Mouse (Mus musculus) limb, embryonic 10.5 days (tissue): ENCODE data around the gene Traf3. TPM values are rescaled to one million over a fixed set of nuclear protein-coding genes. Genes with fewer than 3 reads are reported as not detected.

Experiments used
- DNase-seq: peaks from one replicate; pipeline ENCODE4 v3.0.0-alpha.2; 2017; ENCODE audit warnings: low spot score
- H3K27ac ChIP-seq: fragments of 300-500 bp; sonication (generic); 2 replicates; pipeline ENCODE4 v1.5.1; 2016; ENCODE audit warnings: mild to moderate bottlenecking
- H3K27me3 ChIP-seq: fragments of 300-500 bp; sonication (generic); 2 replicates; pipeline ENCODE4 v1.6.1; 2016; ENCODE audit warnings: low read depth, mild to moderate bottlenecking; ENCODE audit not compliant: poor library complexity, severe bottlenecking
- H3K36me3 ChIP-seq: fragments of 300-500 bp; sonication (generic); 2 replicates; pipeline ENCODE4 v1.6.1; 2016; ENCODE audit warnings: mild to moderate bottlenecking, moderate library complexity
- H3K4me1 ChIP-seq: fragments of 300-500 bp; sonication (generic); 2 replicates; pipeline ENCODE4 v1.6.1; 2016
- H3K4me3 ChIP-seq: fragments of 300-500 bp; sonication (generic); 2 replicates; pipeline ENCODE4 v1.5.1; 2016; ENCODE audit warnings: mild to moderate bottlenecking, moderate library complexity
- H3K9me3 ChIP-seq: fragments of 300-500 bp; sonication (generic); replicated peaks from 2 replicates; pipeline ENCODE4 v1.6.1; 2016; ENCODE audit warnings: mild to moderate bottlenecking
- WGBS: fragments of 180-500 bp; shearing (Covaris S2); methylation state at CpG from one replicate; pipeline ENCODE4 v1.1.7; 2016; 5-methylcytosine and 5-hydroxymethylcytosine counted together
- polyA plus RNA-seq: library from polyadenylated mRNA; unstranded; fragments of >200 nt; fragmentation: Nextera tagmentation; extraction: Ambion mirVana; gene quantifications from 2 replicates; pipeline ENCODE4 v1.2.1, GENCODE M21; 2016

Gene Traf3
- polyA plus RNA-seq, 1 experiment from 2014 or later: 10.9 TPM

DNA sequence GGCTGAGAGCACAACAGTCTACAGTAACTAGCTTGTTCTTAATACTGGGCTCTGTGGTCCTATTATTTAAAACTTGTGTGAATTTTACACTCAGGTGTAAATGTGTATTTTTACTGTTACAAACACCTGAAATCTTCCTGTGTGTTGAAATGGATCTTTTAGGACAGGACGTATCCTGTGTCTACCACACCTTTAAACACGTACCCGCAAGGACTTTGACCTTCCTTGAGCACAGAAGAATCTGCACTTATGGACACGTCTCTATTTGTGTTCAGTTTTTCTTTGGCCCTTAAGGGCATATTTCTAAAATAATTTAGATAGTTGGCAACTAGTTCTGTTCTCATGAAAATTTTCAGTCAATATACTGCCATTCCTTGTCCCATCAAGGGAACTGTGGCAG is 22.1 kb downstream of the Traf3 start:
- no peaks in the 10 kb centered on the region for H3K27me3 ChIP-seq
- WGBS: 95% methylated on average over 4 of the region's 4 CpGs

DNA sequence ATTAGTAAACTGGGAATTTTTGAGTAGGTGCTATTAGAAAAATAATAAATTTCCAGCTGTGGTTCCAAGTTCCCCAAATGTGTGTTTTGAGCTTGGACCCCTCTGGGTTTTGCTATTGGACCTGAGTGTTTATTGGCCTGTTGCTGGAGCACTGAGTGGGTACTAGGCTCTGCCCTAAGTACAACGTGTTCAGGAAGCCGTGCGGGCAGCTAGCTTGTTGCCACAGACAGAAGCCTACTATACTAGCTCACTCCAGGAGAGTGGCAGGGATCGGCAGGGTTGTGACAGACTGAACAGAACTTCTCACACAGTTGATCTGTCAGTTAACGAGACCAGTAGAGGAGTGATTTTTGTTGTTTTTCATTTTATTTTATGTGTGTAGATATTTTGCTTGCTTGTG is 24.2 kb downstream of the Traf3 start:
- no peak for DNase-seq
- peaks cover 13% of the 10 kb centered on the region for H3K36me3 ChIP-seq
- H3K4me3 ChIP-seq: no peak overlapping the region
- WGBS: 86% methylated on average over 5 of the region's 5 CpGs
- H3K4me1 ChIP-seq: peaks cover 9% of the 10 kb centered on the region
- no peak overlapping the region for H3K27ac ChIP-seq
- no peaks in the 10 kb centered on the region for H3K27me3 ChIP-seq
- no peaks in the 10 kb centered on the region for H3K9me3 ChIP-seq

More for the DNA sequence above, 22.1 kb downstream of the Traf3 start:
- Histone ChIP-seq H3K4me3 (no peak overlapping the region), H3K27ac (no peak overlapping the region), H3K4me1 (peaks cover 5% of the 10 kb centered on the region), H3K36me3 (peaks cover 13% of the 10 kb centered on the region), H3K9me3 (no peaks in the 10 kb centered on the region)
- no peak for DNase-seq

- no peaks in the 10 kb centered on the region for H3K27me3 ChIP-seq
- H3K9me3 ChIP-seq: no peaks in the 10 kb centered on the region
- DNase-seq: no peak
- no peak overlapping the region for H3K4me3 ChIP-seq
- H3K27ac ChIP-seq: no peak overlapping the region
- peaks cover 13% of the 10 kb centered on the region for H3K36me3 ChIP-seq
- H3K4me1 ChIP-seq: peaks cover 9% of the 10 kb centered on the region
- 53% methylated on average over 2 of the region's 2 CpGs for WGBS
Observed at GRCm38 (mm10) chr12:111190891-111191290, 24.7 kb downstream of the Traf3 start.

DNA sequence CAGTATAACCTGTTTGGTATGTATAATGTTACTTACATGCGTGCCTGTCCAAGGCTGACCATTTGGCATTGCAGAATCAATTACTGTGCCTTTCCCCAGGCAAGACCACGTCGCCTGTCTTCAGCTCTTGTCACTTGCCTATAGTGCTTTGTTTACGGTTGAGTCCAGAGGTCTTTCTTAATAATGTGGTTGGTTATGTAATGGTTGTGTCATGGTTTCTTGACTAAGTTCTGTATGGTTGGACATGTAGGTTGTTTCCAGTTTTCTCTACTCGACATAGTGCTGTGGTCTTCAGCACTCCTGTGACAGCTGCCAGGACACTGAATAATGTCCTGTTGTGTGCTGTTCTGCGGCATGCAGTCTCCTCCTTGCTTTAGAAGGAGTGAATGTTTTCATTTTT is 26.6 kb downstream of the Traf3 start:
- peaks cover 9% of the 10 kb centered on the region for H3K4me1 ChIP-seq

DNA sequence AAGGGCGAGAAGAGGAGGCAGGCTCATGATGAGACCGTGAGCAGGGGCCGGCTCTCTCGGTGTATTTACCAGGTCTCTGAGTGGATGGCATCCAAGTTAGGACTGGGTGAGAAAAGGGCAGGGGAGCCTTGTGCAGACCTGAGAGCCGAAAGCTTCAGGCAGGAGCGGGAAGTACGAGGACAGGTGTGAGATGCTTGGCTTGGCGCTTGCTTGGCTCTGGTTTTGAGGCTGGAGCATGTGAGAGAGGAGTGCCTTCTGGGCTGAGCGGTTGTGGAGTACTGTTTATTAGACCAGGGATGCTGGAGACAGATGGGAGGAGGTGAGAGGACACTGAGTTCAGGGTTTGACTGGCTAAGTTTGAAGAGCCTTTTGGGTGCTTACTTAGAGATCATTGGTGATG is 27.2 kb downstream of the Traf3 start:
- H3K36me3 ChIP-seq: peaks cover 13% of the 10 kb centered on the region
- no peaks in the 10 kb centered on the region for H3K27me3 ChIP-seq
- DNase-seq: no peak
- no peak overlapping the region for H3K4me3 ChIP-seq
- peaks cover 9% of the 10 kb centered on the region for H3K4me1 ChIP-seq
- no peak overlapping the region for H3K27ac ChIP-seq
- H3K9me3 ChIP-seq: no peaks in the 10 kb centered on the region
- whole genome bisulfite sequencing: 82% methylated on average over 9 of the region's 9 CpGs

More for the DNA sequence above, 26.6 kb downstream of the Traf3 start:
- H3K4me3 ChIP-seq: no peak overlapping the region
- no peaks in the 10 kb centered on the region for H3K27me3 ChIP-seq
- H3K27ac ChIP-seq: no peak overlapping the region
- H3K36me3 ChIP-seq: peaks cover 13% of the 10 kb centered on the region
- 89% methylated on average over 6 of the region's 6 CpGs for WGBS
- H3K9me3 ChIP-seq: no peaks in the 10 kb centered on the region
- DNase-seq: no peak

- Histone ChIP-seq H3K9me3 (no peaks in the 10 kb centered on the region), H3K27ac (no peak overlapping the region), H3K27me3 (no peaks in the 10 kb centered on the region), H3K4me3 (no peak overlapping the region), H3K4me1 (peaks cover 9% of the 10 kb centered on the region), H3K36me3 (peaks cover 10% of the 10 kb centered on the region; the same call in 1 of the 2 replicates)
- no peak for DNase-seq
- WGBS: 90% methylated on average over 4 of the region's 4 CpGs
Observed at GRCm38 (mm10) chr12:111196548-111196947, 30.4 kb downstream of the Traf3 start.

DNA sequence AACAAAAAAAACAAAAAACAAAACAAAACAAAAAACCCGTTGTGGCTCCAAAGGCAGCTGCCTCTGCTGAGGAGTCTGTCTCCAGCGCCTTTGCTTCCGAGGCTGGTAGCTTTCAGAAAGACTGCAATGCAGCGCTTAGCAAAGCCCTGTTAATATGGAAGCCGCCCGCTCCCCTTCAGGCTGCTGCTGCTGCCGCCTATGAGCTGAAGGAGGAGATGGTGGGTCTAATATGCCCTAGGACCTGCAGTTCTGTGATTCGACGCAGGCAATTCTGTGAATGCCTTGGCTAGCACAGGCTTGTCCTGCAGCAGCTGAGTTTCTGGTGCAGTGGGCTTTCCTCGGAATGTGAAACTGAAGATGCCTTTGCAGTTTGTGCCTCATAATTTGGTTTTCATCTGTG is 36.9 kb downstream of the Traf3 start:
- no peaks in the 10 kb centered on the region for H3K9me3 ChIP-seq
- H3K4me3 ChIP-seq: no peak overlapping the region
- DNase-seq: no peak
- H3K4me1 ChIP-seq: peaks cover 9% of the 10 kb centered on the region
- peaks cover 7% of the 10 kb centered on the region; the same call in 1 of the 2 replicates for H3K36me3 ChIP-seq
- 77% methylated on average over 10 of the region's 10 CpGs for WGBS
- no peak overlapping the region; the same call in 1 of the 2 replicates for H3K27ac ChIP-seq
- no peaks in the 10 kb centered on the region for H3K27me3 ChIP-seq

- Histone ChIP-seq H3K4me1 (peaks cover 9% of the 10 kb centered on the region), H3K4me3 (no peak overlapping the region), H3K27ac (no peak overlapping the region), H3K27me3 (no peaks in the 10 kb centered on the region), H3K36me3 (peaks cover 7% of the 10 kb centered on the region; the same call in 1 of the 2 replicates), H3K9me3 (no peaks in the 10 kb centered on the region)
- WGBS: 94% methylated on average over 3 of the region's 3 CpGs
- no peak for DNase-seq
Observed at GRCm38 (mm10) chr12:111203945-111204344, 37.8 kb downstream of the Traf3 start.

DNA sequence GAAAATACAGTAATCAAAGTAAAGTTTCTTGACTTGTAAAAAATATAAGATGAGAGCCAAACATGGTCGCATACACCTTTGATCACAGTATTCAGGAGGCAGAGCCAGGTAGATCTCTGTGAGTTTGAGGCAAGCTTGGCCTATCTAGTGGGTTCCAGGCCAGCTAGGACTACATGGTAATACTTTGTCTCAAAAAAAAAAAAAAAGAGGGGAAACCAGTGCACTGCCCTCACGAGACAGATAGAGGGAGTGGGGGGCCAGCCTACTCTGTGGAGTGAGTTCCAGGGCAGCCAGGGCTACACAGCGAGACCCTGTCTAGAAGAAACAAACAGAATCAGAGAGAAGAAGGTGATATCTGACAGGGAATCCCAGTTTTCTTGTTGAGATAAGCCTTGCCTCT is 41.5 kb downstream of the Traf3 start:
- no peaks in the 10 kb centered on the region for H3K27me3 ChIP-seq
- no peaks in the 10 kb centered on the region for H3K36me3 ChIP-seq
- no peak for DNase-seq
- no peak overlapping the region for H3K4me3 ChIP-seq
- H3K4me1 ChIP-seq: peaks cover 9% of the 10 kb centered on the region
- H3K9me3 ChIP-seq: no peaks in the 10 kb centered on the region
- WGBS: 86% methylated on average over 3 of the region's 3 CpGs
- no peak overlapping the region for H3K27ac ChIP-seq

GRCm38 (mm10) chr12:111211729-111212128 is 45.6 kb downstream of the Traf3 start:
- H3K27me3 ChIP-seq: no peaks in the 10 kb centered on the region
- WGBS: 84% methylated on average over 5 of the region's 5 CpGs
- no peak overlapping the region for H3K27ac ChIP-seq
- no peak overlapping the region for H3K4me3 ChIP-seq
- no peaks in the 10 kb centered on the region for H3K36me3 ChIP-seq
- no peak for DNase-seq
- no peaks in the 10 kb centered on the region for H3K9me3 ChIP-seq
- H3K4me1 ChIP-seq: peaks cover 5% of the 10 kb centered on the region

GRCm38 (mm10) chr12:111218867-111219266 is 52.7 kb downstream of the Traf3 start:
- no peak for DNase-seq
- WGBS: 91% methylated on average over 6 of the region's 6 CpGs

GRCm38 (mm10) chr12:111225197-111225780 is 59.1 kb downstream of the Traf3 start:
- DNase-seq: no peak
- Histone ChIP-seq H3K4me3 (no peak overlapping the region), H3K36me3 (peaks cover 50% of the 10 kb centered on the region), H3K27me3 (no peaks in the 10 kb centered on the region), H3K4me1 (no peaks in the 10 kb centered on the region), H3K9me3 (peaks cover 4% of the 10 kb centered on the region; the same call in 1 of the 2 replicates), H3K27ac (no peak overlapping the region)
- 73% methylated on average over 10 of the region's 10 CpGs for WGBS

More at GRCm38 (mm10) chr12:111218867-111219266, 52.7 kb downstream of the Traf3 start:
- no peak overlapping the region for H3K27ac ChIP-seq
- no peaks in the 10 kb centered on the region for H3K4me1 ChIP-seq
- no peaks in the 10 kb centered on the region for H3K27me3 ChIP-seq
- peaks cover 4% of the 10 kb centered on the region; the same call in 1 of the 2 replicates for H3K9me3 ChIP-seq
- H3K36me3 ChIP-seq: peaks cover 39% of the 10 kb centered on the region
- no peak overlapping the region for H3K4me3 ChIP-seq

DNA sequence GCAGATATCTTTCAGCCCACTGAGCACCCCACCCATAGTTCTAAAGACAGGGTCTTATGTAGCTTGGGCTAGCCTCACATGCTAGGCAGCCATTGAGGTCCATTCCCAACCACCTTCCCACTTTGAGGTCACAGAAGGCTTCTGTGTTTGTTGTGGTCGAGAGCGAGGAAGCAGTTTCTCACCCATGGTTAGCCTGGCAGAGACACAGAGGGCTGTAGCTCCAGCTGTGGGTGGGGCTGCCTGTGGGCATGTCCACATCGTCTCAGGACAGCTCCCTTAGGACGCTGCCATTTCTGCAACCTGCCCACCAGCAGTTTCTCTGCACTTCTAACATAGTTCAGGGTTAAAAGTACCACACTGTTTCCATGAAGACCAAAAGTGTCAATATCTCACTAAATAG is 61.2 kb downstream of the Traf3 start:
- Histone ChIP-seq H3K27ac (no peak overlapping the region), H3K27me3 (no peaks in the 10 kb centered on the region), H3K9me3 (no peaks in the 10 kb centered on the region), H3K4me1 (no peaks in the 10 kb centered on the region), H3K36me3 (peaks cover 31% of the 10 kb centered on the region), H3K4me3 (no peak overlapping the region)
- 81% methylated on average over 4 of the region's 4 CpGs for WGBS
- DNase-seq: no peak

DNA sequence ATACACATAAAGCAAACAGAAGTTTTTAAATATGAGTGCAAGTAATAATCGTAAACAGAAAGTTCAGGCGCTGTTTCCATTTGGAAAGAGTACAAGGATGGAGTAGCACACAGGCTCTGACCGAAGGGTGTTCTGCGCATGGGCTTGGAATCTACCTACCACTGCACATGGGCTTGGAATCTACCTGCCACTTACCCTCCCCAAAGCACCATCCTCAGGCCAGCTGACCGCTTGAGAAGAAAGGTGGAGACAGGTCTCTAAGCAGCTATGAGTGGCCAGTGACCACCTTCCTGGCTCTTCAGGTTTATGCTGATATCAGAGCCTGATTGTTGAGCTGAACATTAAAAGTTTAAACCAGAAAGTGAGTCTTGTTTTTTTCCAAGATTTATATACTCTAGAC is 62.3 kb downstream of the Traf3 start:
- WGBS: 95% methylated on average over 5 of the region's 5 CpGs
- H3K36me3 ChIP-seq: peaks cover 25% of the 10 kb centered on the region
- DNase-seq: no peak

More for the DNA sequence above, 62.3 kb downstream of the Traf3 start:
- Histone ChIP-seq H3K9me3 (no peaks in the 10 kb centered on the region), H3K27me3 (no peaks in the 10 kb centered on the region), H3K4me1 (no peaks in the 10 kb centered on the region), H3K27ac (no peak overlapping the region), H3K4me3 (no peak overlapping the region)
